Mouse (Mus musculus) forebrain, embryonic 11.5 days (tissue): ENCODE data around the gene Ninj1. TPM values are rescaled to one million over a fixed set of nuclear protein-coding genes. Genes with fewer than 3 reads are reported as not detected.

Source experiments
- ATAC-seq: fragments of 200-750 bp; cut with Nextera tagmentation; replicated peaks from 2 replicates; pipeline ENCODE4 v1.8.0; 2017; ENCODE audit warnings: moderate TSS enrichment; ENCODE audit not compliant: low FRiP score
- DNase-seq: peaks from one replicate; pipeline ENCODE4 v3.0.0-alpha.2; 2017; ENCODE audit warnings: low spot score
- H3K27ac ChIP-seq: fragments of 300-500 bp; sonication (generic); 2 replicates; pipeline ENCODE4 v1.5.1; 2014; ENCODE audit warnings: low read depth, low read length
- H3K27me3 ChIP-seq: fragments of 300-500 bp; sonication (generic); 2 replicates; pipeline ENCODE4 v1.6.1; 2014; ENCODE audit warnings: mild to moderate bottlenecking, low read length, mixed read lengths; ENCODE audit not compliant: control insufficient read depth, insufficient read depth
- H3K36me3 ChIP-seq: fragments of 300-500 bp; sonication (generic); 2 replicates; pipeline ENCODE4 v1.6.1; 2014; ENCODE audit warnings: mild to moderate bottlenecking, low read length, moderate library complexity, mixed read lengths; ENCODE audit not compliant: control insufficient read depth, insufficient read depth
- H3K4me1 ChIP-seq: fragments of 300-500 bp; sonication (generic); replicated peaks from 2 replicates; pipeline ENCODE4 v1.6.1; 2014; ENCODE audit warnings: low read length, mixed read lengths; ENCODE audit not compliant: control insufficient read depth, insufficient read depth
- H3K4me2 ChIP-seq: fragments of 300-500 bp; sonication (generic); 2 replicates; pipeline ENCODE4 v1.6.1; 2014; ENCODE audit warnings: low read depth, mild to moderate bottlenecking, low read length, moderate library complexity, mixed read lengths; ENCODE audit not compliant: severe bottlenecking
- H3K4me3 ChIP-seq: fragments of 300-500 bp; sonication (generic); 2 replicates; pipeline ENCODE4 v1.5.1; 2014; ENCODE audit warnings: low read depth, low read length
- H3K9ac ChIP-seq: fragments of 300-500 bp; sonication (generic); 2 replicates; pipeline ENCODE4 v1.6.1; 2014; ENCODE audit warnings: low read length
- H3K9me3 ChIP-seq: fragments of 300-500 bp; sonication (generic); 2 replicates; pipeline ENCODE4 v1.6.1; 2016; ENCODE audit warnings: low read length, mixed read lengths; ENCODE audit not compliant: control insufficient read depth
- WGBS: fragments of 180-500 bp; shearing (Covaris S2); extraction: QIAGEN DNeasy Blood & Tissue Kit; methylation state at CpG from one replicate; pipeline ENCODE4 v1.1.7; 2014; 5-methylcytosine and 5-hydroxymethylcytosine counted together
- polyA plus RNA-seq: library from polyadenylated mRNA; unstranded; fragments of >200 nt; fragmentation: Nextera tagmentation; extraction: Ambion mirVana; gene quantifications from 2 replicates; pipeline ENCODE4 v1.2.1, GENCODE M21; 2014

Ninj1 gene
- polyA plus RNA-seq, 1 experiment from 2014 or later = 19.6 TPM

- Histone ChIP-seq H3K4me3 (no peak overlapping the region), H3K36me3 (no peaks in the 10 kb centered on the region), H3K27me3 (no peaks in the 10 kb centered on the region), H3K27ac (no peak overlapping the region), H3K9me3 (no peaks in the 10 kb centered on the region), H3K4me2 (no peak overlapping the region), H3K9ac (no peak overlapping the region), H3K4me1 (peaks cover 11% of the 10 kb centered on the region)
- DNase-seq (no peak), ATAC-seq (no peak)
- WGBS = 43% methylated on average over 2 of the region's 2 CpGs
These were observed 1.7 kb downstream of the Ninj1 start for GRCm38 (mm10) chr13:49188966-49189360.

- Histone ChIP-seq H3K36me3 (no peaks in the 10 kb centered on the region), H3K4me2 (no peak overlapping the region), H3K27ac (no peak overlapping the region), H3K9ac (no peak overlapping the region), H3K9me3 (no peaks in the 10 kb centered on the region), H3K4me3 (no peak overlapping the region), H3K4me1 (peaks cover 11% of the 10 kb centered on the region), H3K27me3 (no peaks in the 10 kb centered on the region)
- 82% methylated on average over 12 of the region's 12 CpGs for WGBS
- no peak for ATAC-seq
- DNase-seq = no peak
These were observed 2.9 kb downstream of the Ninj1 start for GRCm38 (mm10) chr13:49189970-49190870.

GRCm38 (mm10) chr13:49190876-49191672, 3.8 kb downstream of the Ninj1 start:
- DNase-seq (no peak), ATAC-seq (no peak)
- Histone ChIP-seq H3K27me3 (no peaks in the 10 kb centered on the region), H3K4me3 (no peak overlapping the region), H3K27ac (no peak overlapping the region), H3K9ac (no peak overlapping the region), H3K36me3 (no peaks in the 10 kb centered on the region), H3K4me2 (no peak overlapping the region), H3K4me1 (peaks cover 11% of the 10 kb centered on the region), H3K9me3 (no peaks in the 10 kb centered on the region)
- WGBS = 84% methylated on average over 7 of the region's 7 CpGs

- Histone ChIP-seq H3K4me1 (peaks cover 11% of the 10 kb centered on the region), H3K36me3 (no peaks in the 10 kb centered on the region), H3K4me3 (no peak overlapping the region), H3K27me3 (no peaks in the 10 kb centered on the region), H3K4me2 (no peak overlapping the region), H3K27ac (no peak overlapping the region), H3K9ac (no peak overlapping the region), H3K9me3 (no peaks in the 10 kb centered on the region)
- DNase-seq = no peak
- no peak for ATAC-seq
- 66% methylated on average over 5 of the region's 5 CpGs for WGBS
These were observed 4.4 kb downstream of the Ninj1 start for GRCm38 (mm10) chr13:49191673-49192035.

- no peaks in the 10 kb centered on the region for H3K9me3 ChIP-seq
- no peak overlapping the region for H3K4me2 ChIP-seq
- no peak for DNase-seq
- WGBS = 80% methylated on average over 16 of the region's 16 CpGs
- H3K36me3 ChIP-seq = no peaks in the 10 kb centered on the region
- no peak overlapping the region for H3K4me3 ChIP-seq
- no peak for ATAC-seq
- H3K27me3 ChIP-seq = no peaks in the 10 kb centered on the region
- no peak overlapping the region for H3K27ac ChIP-seq
- no peak overlapping the region for H3K9ac ChIP-seq
- peaks cover 8% of the 10 kb centered on the region for H3K4me1 ChIP-seq
These were observed 5.0 kb downstream of the Ninj1 start for GRCm38 (mm10) chr13:49192156-49192855.

GRCm38 (mm10) chr13:49193650-49194049, 6.4 kb downstream of the Ninj1 start:
- Histone ChIP-seq H3K27ac (no peak overlapping the region), H3K9ac (no peak overlapping the region), H3K4me2 (no peak overlapping the region), H3K27me3 (no peaks in the 10 kb centered on the region), H3K4me3 (no peak overlapping the region), H3K9me3 (no peaks in the 10 kb centered on the region), H3K36me3 (no peaks in the 10 kb centered on the region), H3K4me1 (no peaks in the 10 kb centered on the region)
- 97% methylated on average over 17 of the region's 17 CpGs for WGBS
- no peak for ATAC-seq
- DNase-seq = no peak

GRCm38 (mm10) chr13:49194811-49195210, 7.5 kb downstream of the Ninj1 start:
- WGBS = 96% methylated on average over 13 of the region's 13 CpGs
- no peak for ATAC-seq
- H3K9ac ChIP-seq = no peak overlapping the region
- no peak for DNase-seq
- no peak overlapping the region for H3K4me3 ChIP-seq
- no peaks in the 10 kb centered on the region for H3K27me3 ChIP-seq
- H3K4me2 ChIP-seq = no peak overlapping the region
- H3K4me1 ChIP-seq = no peaks in the 10 kb centered on the region
- H3K36me3 ChIP-seq = no peaks in the 10 kb centered on the region
- no peak overlapping the region for H3K27ac ChIP-seq
- no peaks in the 10 kb centered on the region for H3K9me3 ChIP-seq

- 92% methylated on average over 7 of the region's 7 CpGs for WGBS
These were observed 8.4 kb downstream of the Ninj1 start for GRCm38 (mm10) chr13:49195651-49196050.

More at GRCm38 (mm10) chr13:49195651-49196050, 8.4 kb downstream of the Ninj1 start:
- no peak overlapping the region for H3K4me2 ChIP-seq
- H3K9ac ChIP-seq = no peak overlapping the region
- no peaks in the 10 kb centered on the region for H3K36me3 ChIP-seq
- no peaks in the 10 kb centered on the region for H3K27me3 ChIP-seq
- no peaks in the 10 kb centered on the region for H3K9me3 ChIP-seq
- H3K27ac ChIP-seq = no peak overlapping the region
- no peak for ATAC-seq
- DNase-seq = no peak
- H3K4me1 ChIP-seq = no peaks in the 10 kb centered on the region
- H3K4me3 ChIP-seq = no peak overlapping the region
